In genomic region chr13:95009261-95009660, GRCm38 (mm10) we compare ENCODE assay signal across 21 mouse cellular contexts. TPM values are rescaled to one million over a fixed set of nuclear protein-coding genes. Genes with fewer than 3 reads are reported as not detected.
DNase-seq lines count a peak whose midpoint lies in the region; ATAC-seq and TF ChIP-seq lines count a peak whose summit lies in the region.
"Had no signal": no experiment of that assay in that cellular context is flagged by ENCODE, and none has a peak within 500 bp of the region (broad histone marks: within the 10 kb centered on the region; RNA-seq: fewer than 3 reads in every experiment).

No protein-coding gene starts in this region.

- no peaks in the 10 kb centered on the region for H3K9me3 ChIP-seq in heart, embryonic 10.5 days
- no peaks in the 10 kb centered on the region for H3K9me3 ChIP-seq in hindbrain, embryonic 16.5 days (ENCODE audit: control insufficient read depth, low read length)
- H3K9me3 ChIP-seq: embryonic facial prominence, embryonic 10.5 days; embryonic facial prominence, embryonic 12.5 days; forebrain, embryonic 13.5 days; forebrain, embryonic 15.5 days had no signal

- peaks cover 3% of the 10 kb centered on the region; the same call in 1 of the 2 replicates for H3K36me3 ChIP-seq in heart, embryonic 10.5 days
- no peaks in the 10 kb centered on the region for H3K36me3 ChIP-seq in heart, adult 2 months (ENCODE audit: control insufficient read depth, insufficient read depth, low read length)
- H3K36me3 ChIP-seq in kidney, adult 2 months (ENCODE audit: control insufficient read depth, insufficient read depth, low read length) = no peaks in the 10 kb centered on the region; the same call in 1 of the 2 replicates
- H3K36me3 ChIP-seq in hindbrain, embryonic 16.5 days (ENCODE audit: control insufficient read depth, insufficient read depth, low read length) = peaks cover 7% of the 10 kb centered on the region; the same call in 1 of the 2 replicates

- no peak overlapping the region for H3K4me2 ChIP-seq in hindbrain, embryonic 16.5 days (ENCODE audit: low read length)
- H3K4me2 ChIP-seq: embryonic facial prominence, embryonic 12.5 days; forebrain, embryonic 13.5 days; forebrain, embryonic 15.5 days had no signal

- TF ChIP-seq CTCF in heart, adult 2 months (IDR thresholded peaks at IDR 0.05) = no peak
- TF ChIP-seq CTCF in brain, embryonic 14.5 days (IDR thresholded peaks at IDR 0.05; ENCODE audit: borderline replicate concordance, extremely low read depth, insufficient read depth, insufficient read length) = no peak
- no peak for TF ChIP-seq CTCF in kidney, adult 2 months (conservative IDR thresholded peaks at IDR 0.05; ENCODE audit: insufficient read depth, insufficient read length, low read depth, low read length)

- no peaks in the 10 kb centered on the region for H3K79me2 ChIP-seq in heart, adult 2 months (replicated peaks; ENCODE audit: control insufficient read depth, insufficient read depth, low read length)

- H3K9ac ChIP-seq in heart, adult 2 months (ENCODE audit: low read depth, low read length) = no peak overlapping the region
- H3K9ac ChIP-seq in hindbrain, embryonic 16.5 days (ENCODE audit: low read depth, low read length) = no peak overlapping the region
- H3K9ac ChIP-seq: embryonic facial prominence, embryonic 12.5 days; forebrain, embryonic 13.5 days; forebrain, embryonic 15.5 days; forebrain, postnatal 0 days had no signal

- peak; percentile 59 for DNase-seq in heart, embryonic 10.5 days (ENCODE audit: low spot score)
- DNase-seq in heart, adult 2 months = no peak
- DNase-seq in brain, adult 2 months (ENCODE audit: low read depth, low spot score) = peak; percentile 56
- DNase-seq in brain, embryonic 14.5 days (ENCODE audit: low read depth) = peak; percentile 8
- peak; percentile 51 to 60 for DNase-seq in layer of hippocampus, adult 8-10 months (ENCODE audit: low spot score in 2 of 2)
- no peak for DNase-seq in kidney, adult 2 months
- no peak for DNase-seq in cerebellum, postnatal 14 days
- DNase-seq: adrenal gland, adult 2 months; adrenal gland, postnatal 10 days; adrenal gland, postnatal 25 days; cerebellum, adult 11 months; cerebellum, adult 18-20 months; cerebellum, adult 8-10 months; cerebellum, adult 9-11 months; cerebellum, postnatal 25 days; forebrain, postnatal 0 days had no signal

- H3K27me3 ChIP-seq in heart, embryonic 10.5 days (ENCODE audit: insufficient read depth, poor library complexity, severe bottlenecking) = no peaks in the 10 kb centered on the region
- no peaks in the 10 kb centered on the region for H3K27me3 ChIP-seq in heart, adult 2 months (ENCODE audit: control insufficient read depth, insufficient read depth, low read length)
- no peaks in the 10 kb centered on the region for H3K27me3 ChIP-seq in kidney, adult 2 months (replicated peaks; ENCODE audit: control insufficient read depth, insufficient read depth, low read length)
- no peaks in the 10 kb centered on the region for H3K27me3 ChIP-seq in hindbrain, embryonic 16.5 days (replicated peaks; ENCODE audit: control insufficient read depth, insufficient read depth, low read length)
- H3K27me3 ChIP-seq: embryonic facial prominence, embryonic 12.5 days; forebrain, embryonic 13.5 days; forebrain, embryonic 15.5 days had no signal

- WGBS in heart, embryonic 10.5 days = 81% methylated on average over 7 of the region's 7 CpGs
- WGBS in heart, adult 2 months = 86% methylated on average over 7 of the region's 7 CpGs
- 91% methylated on average over 7 of the region's 7 CpGs for WGBS in kidney, adult 2 months
- WGBS in hindbrain, embryonic 16.5 days = 86% methylated on average over 7 of the region's 7 CpGs

- ATAC-seq in hindbrain, embryonic 16.5 days = no peak
- ATAC-seq: forebrain, embryonic 13.5 days; forebrain, embryonic 15.5 days; forebrain, postnatal 0 days had no signal

- TF ChIP-seq EP300 in heart, adult 2 months (IDR thresholded peaks at IDR 0.05; ENCODE audit: insufficient read depth, low read depth, low read length) = no peak

- no peak overlapping the region for H3K27ac ChIP-seq in heart, embryonic 10.5 days
- H3K27ac ChIP-seq in heart, adult 2 months = no peak overlapping the region
- no peak overlapping the region for H3K27ac ChIP-seq in kidney, adult 2 months (ENCODE audit: insufficient read depth, low read depth, low read length)
- H3K27ac ChIP-seq in hindbrain, embryonic 16.5 days (ENCODE audit: low read depth, low read length) = no peak overlapping the region
- H3K27ac ChIP-seq: embryonic facial prominence, embryonic 10.5 days; embryonic facial prominence, embryonic 12.5 days; forebrain, embryonic 13.5 days; forebrain, embryonic 15.5 days had no signal

- no peak for TF ChIP-seq POLR2A in heart, adult 2 months (IDR thresholded peaks at IDR 0.05; ENCODE audit: insufficient read depth, low read depth, low read length)
- TF ChIP-seq POLR2A in brain, embryonic 14.5 days (IDR thresholded peaks at IDR 0.05; ENCODE audit: borderline replicate concordance, extremely low read depth, insufficient read depth, insufficient read length, poor library complexity, severe bottlenecking) = no peak
- no peak for TF ChIP-seq POLR2A in kidney, adult 2 months (IDR thresholded peaks at IDR 0.05; ENCODE audit: low read depth, low read length)

- 0 out of 2 replicates have a peak, but pooled peaks cover 3% of the 10 kb centered on the region for H3K4me1 ChIP-seq in heart, embryonic 10.5 days
- H3K4me1 ChIP-seq in heart, adult 2 months (ENCODE audit: control insufficient read depth, insufficient read depth, low read length) = no peaks in the 10 kb centered on the region; the same call in 1 of the 2 replicates
- H3K4me1 ChIP-seq in kidney, adult 2 months (ENCODE audit: control insufficient read depth, insufficient read depth, low read length) = no peaks in the 10 kb centered on the region
- no peaks in the 10 kb centered on the region for H3K4me1 ChIP-seq in hindbrain, embryonic 16.5 days (ENCODE audit: control insufficient read depth, insufficient read depth, low read depth, low read length)
- H3K4me1 ChIP-seq: embryonic facial prominence, embryonic 10.5 days; embryonic facial prominence, embryonic 12.5 days; forebrain, embryonic 13.5 days had no signal

- H3K4me3 ChIP-seq in heart, embryonic 10.5 days = no peak overlapping the region
- H3K4me3 ChIP-seq in heart, adult 2 months = no peak overlapping the region
- no peak overlapping the region for H3K4me3 ChIP-seq in kidney, adult 2 months (ENCODE audit: insufficient read depth, low read depth, low read length)
- H3K4me3 ChIP-seq in hindbrain, embryonic 16.5 days (ENCODE audit: low read length) = no peak overlapping the region
- H3K4me3 ChIP-seq: embryonic facial prominence, embryonic 10.5 days; embryonic facial prominence, embryonic 12.5 days; forebrain, embryonic 13.5 days; forebrain, embryonic 15.5 days had no signal

- intact Hi-C loops in heart, adult 2 months (cut with DNase I) = no loop called here

RNA-seq across cellular contexts. Expression of gene Wdr41, which starts 33.1 kb away (rescaled TPM):
- polyA plus RNA-seq in heart, embryonic 10.5 days (2016; fragmentation: Nextera tagmentation; extraction: Ambion mirVana) = 17.3 and 19.3 TPM in 2 replicates
- total RNA-seq in heart, adult 2 months (2021) = 10 to 100 TPM; 16.7 to 18.3 TPM
- polyA plus RNA-seq in heart, adult 2 months (2012; rRNA removed) = 12.4 and 21.9 TPM in 2 replicates
- 19.4 and 22.9 TPM in 2 replicates for polyA plus RNA-seq in brain, embryonic 14.5 days (2012; rRNA removed)
- 10 to 100 TPM; 22.0 to 23.2 (median 22.8) TPM for total RNA-seq in layer of hippocampus, adult 8-10 months (2022)
- 10.7 and 11.2 TPM in 2 replicates for polyA plus RNA-seq in kidney, adult 2 months (2012; rRNA removed)
- 28.0 and 30.1 TPM in 2 replicates for polyA plus RNA-seq in hindbrain, embryonic 16.5 days (2015; fragmentation: Nextera tagmentation; extraction: Ambion mirVana)

Comparison
In these comparisons a context has a peak if more than half of its experiments do, and no peak if none do; other contexts are left out.
1. DNase-seq: peak in heart, embryonic 10.5 days (single experiment), brain, adult 2 months (single experiment), brain, embryonic 14.5 days (single experiment) and layer of hippocampus, adult 8-10 months (2 of 2); none in heart, adult 2 months (0 of 2), kidney, adult 2 months (single experiment) and cerebellum, postnatal 14 days (0 of 2).